Mouse (Mus musculus) monocyte, adult 5-6 weeks (primary cell): ENCODE data around the gene Trpc4ap. TPM values are rescaled to one million over a fixed set of nuclear protein-coding genes. Genes with fewer than 3 reads are reported as not detected.
"Not testable (repeated sequence)": the region's sequence is repeated elsewhere in the genome, so short reads cannot be mapped to it uniquely, and the experiment has no call there.

Source experiments
- ATAC-seq: fragments of 153-309, 156-312 bp; replicated peaks from 2 replicates; pipeline ENCODE4 v1.8.0; 2017; ENCODE audit warnings: mild to moderate bottlenecking; ENCODE audit not compliant: low TSS enrichment, insufficient number of reproducible peaks, severe bottlenecking, poor library complexity, low FRiP score
- total RNA-seq: library from RNA; stranded (forward); fragments of 200-1000, 200-491, 200-594 nt; gene quantifications from 3 replicates; pipeline ENCODE4 v1.2.3, GENCODE M21; 2017

The Trpc4ap gene
- 98.1 to 149 TPM (median 116 TPM) in 3 replicates for total RNA-seq

- peak; percentile 99 for ATAC-seq
These were observed at the start of gene Trpc4ap for GRCm38 (mm10) chr2:155691723-155692493. Gene Trpc4ap, minus strand, starts transcription at chr2:155692384.

GRCm38 (mm10) chr2:155737803-155738202, 45.6 kb upstream of the Trpc4ap start:
- no peak for ATAC-seq

- ATAC-seq, result no peak
These were observed 44.8 kb upstream of the Trpc4ap start for GRCm38 (mm10) chr2:155736936-155737335.

- not testable (repeated sequence) for ATAC-seq
These were observed 43.6 kb upstream of the Trpc4ap start, which contains the start of gene Gm17581 for GRCm38 (mm10) chr2:155735766-155736165. Gene Gm17581, minus strand, starts transcription at chr2:155735866.

- ATAC-seq, result no peak
These were observed 42.9 kb upstream of the Trpc4ap start for GRCm38 (mm10) chr2:155735080-155735479.

GRCm38 (mm10) chr2:155729158-155729645, 37.0 kb upstream of the Trpc4ap start, which contains the start of gene Edem2:
Gene Edem2, minus strand, starts transcription at chr2:155729475.
- peak; percentile 100 for ATAC-seq

GRCm38 (mm10) chr2:155728742-155729141, 36.6 kb upstream of the Trpc4ap start:
- ATAC-seq, result no peak

GRCm38 (mm10) chr2:155727764-155728395, 35.7 kb upstream of the Trpc4ap start:
- no peak for ATAC-seq

- ATAC-seq, result no peak
These were observed 34.1 kb upstream of the Trpc4ap start for GRCm38 (mm10) chr2:155726302-155726701.

GRCm38 (mm10) chr2:155724526-155724925, 32.3 kb upstream of the Trpc4ap start:
- no peak for ATAC-seq

GRCm38 (mm10) chr2:155724036-155724435, 31.9 kb upstream of the Trpc4ap start:
- no peak for ATAC-seq

- no peak for ATAC-seq
These were observed 28.4 kb upstream of the Trpc4ap start for GRCm38 (mm10) chr2:155720585-155720984.

- ATAC-seq, result no peak
These were observed 25.2 kb upstream of the Trpc4ap start for GRCm38 (mm10) chr2:155717082-155717990.

- ATAC-seq, result no peak
These were observed 18.4 kb upstream of the Trpc4ap start for GRCm38 (mm10) chr2:155710557-155710956.

- no peak for ATAC-seq
These were observed 15.1 kb upstream of the Trpc4ap start for GRCm38 (mm10) chr2:155707251-155707650.

- ATAC-seq, result no peak
These were observed 11.4 kb upstream of the Trpc4ap start for GRCm38 (mm10) chr2:155703630-155704029.

- ATAC-seq, result no peak
These were observed 9.3 kb upstream of the Trpc4ap start for GRCm38 (mm10) chr2:155701399-155701919.

GRCm38 (mm10) chr2:155698443-155698842, 6.3 kb upstream of the Trpc4ap start:
- ATAC-seq, result not testable (repeated sequence)

- ATAC-seq, result no peak
These were observed 4.7 kb upstream of the Trpc4ap start for GRCm38 (mm10) chr2:155696851-155697250.
